Mouse (Mus musculus): ENCODE measurements around the gene Ctnna3.
"Not testable (repeated sequence)": the region's sequence is repeated elsewhere in the genome, so short reads cannot be mapped to it uniquely, and the experiment has no call there.

Gene Ctnna3

DNA sequence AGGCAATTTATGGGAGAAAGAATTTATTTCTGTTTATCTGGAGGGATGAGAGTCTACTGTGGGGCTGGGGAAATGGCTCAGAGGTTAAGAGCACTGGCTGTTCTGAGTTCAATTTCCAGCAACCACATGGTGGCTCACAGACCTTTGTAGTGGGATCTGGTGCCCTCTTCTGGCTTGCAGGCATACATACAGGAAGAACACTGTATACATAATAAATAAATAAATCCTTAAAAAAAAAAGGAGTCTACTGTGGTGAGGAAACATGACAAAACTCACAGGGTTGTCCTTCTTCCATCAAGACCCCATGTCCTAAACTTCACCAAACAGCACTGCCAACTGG, 5.5 kb upstream of the Ctnna3 start:
- DNase-seq (ENCODE audit: low spot score): no peak

DNA sequence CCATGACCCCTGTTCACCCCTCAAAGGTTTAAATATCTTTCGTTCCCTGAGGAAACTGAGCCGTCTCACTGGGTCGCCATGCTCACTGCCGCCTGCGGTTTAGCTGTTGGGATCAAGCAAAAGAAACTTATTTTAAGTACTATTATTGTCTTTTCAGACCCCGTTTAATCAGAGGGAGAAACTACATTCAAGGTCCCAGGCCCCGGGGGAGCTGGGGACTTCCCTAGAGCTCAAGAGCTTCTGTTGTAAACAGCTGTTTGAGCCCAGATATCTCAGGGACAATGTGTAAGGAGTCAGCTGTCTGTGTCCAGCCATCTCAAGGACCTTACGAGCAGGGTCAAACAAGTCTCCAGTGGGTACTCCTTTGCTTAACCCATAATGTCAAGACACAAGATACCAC, 2.8 kb upstream of the Ctnna3 start:
- no peak for DNase-seq (ENCODE audit: low spot score)

GRCm38 (mm10) chr10:63428243-63429022, 1.5 kb upstream of the Ctnna3 start:
- no peak for DNase-seq (ENCODE audit: low spot score)

DNA sequence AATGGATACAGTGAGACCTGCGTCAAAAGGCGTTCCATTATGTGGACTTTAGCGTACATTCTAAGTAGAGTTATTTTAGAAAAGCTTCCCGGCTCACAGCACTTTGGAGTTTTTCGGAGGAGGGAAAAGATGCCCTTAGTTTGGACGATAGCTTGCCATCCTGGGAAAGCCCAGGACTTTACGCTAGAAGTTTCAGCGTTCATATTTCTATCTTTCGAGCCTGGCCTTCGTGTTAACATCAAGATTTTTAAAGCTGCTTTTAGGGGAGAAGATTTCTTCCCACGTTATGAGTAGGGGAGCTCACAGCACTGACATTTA, 916 bp upstream of the Ctnna3 start:
- DNase-seq (ENCODE audit: low spot score): no peak

DNA sequence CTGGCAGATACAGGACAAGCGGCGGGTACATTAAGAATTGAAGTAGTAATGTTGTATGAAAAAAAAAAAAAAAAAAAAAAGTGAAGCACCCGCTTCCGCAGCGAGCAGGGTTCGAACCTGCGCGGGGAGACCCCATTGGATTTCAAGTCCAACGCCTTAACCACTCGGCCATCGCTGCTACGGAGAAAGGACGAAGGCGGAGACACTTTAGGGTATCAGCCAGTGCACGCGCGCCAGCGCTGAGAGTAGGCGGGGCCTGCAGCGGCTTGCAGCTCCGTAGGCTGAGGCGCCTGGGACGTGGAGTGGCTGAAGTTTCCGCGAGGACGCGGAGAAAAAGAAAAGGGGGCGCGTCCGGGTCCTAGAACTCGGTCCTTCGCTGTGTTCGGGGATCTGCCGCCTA, 518 bp upstream of the Ctnna3 start:
- DNase-seq (ENCODE audit: low spot score): peak; percentile 99

GRCm38 (mm10) chr10:63431221-63431736, 1.4 kb downstream of the Ctnna3 start:
- DNase-seq (ENCODE audit: low spot score): no peak

- no peak for DNase-seq (ENCODE audit: low spot score)
Observed at GRCm38 (mm10) chr10:63432099-63432498, 2.2 kb downstream of the Ctnna3 start.

DNA sequence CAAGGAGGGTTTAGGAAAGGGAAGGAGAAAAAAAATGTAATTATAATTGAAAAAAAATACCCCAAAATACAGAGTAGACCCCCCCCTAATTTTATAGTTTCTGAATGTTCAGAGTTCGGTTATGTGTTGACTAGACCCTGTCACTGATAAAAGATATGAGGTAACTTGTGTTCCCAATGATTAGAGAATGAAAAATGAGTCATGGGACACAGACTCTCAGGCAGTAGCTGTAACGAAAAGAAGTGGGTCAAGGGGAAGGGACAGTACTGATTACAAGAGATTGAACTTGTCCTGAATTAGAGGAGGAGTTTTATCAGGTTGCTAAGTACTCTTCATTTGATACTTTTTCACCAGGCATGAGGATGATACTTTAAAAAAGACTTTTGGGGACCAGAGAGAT, 3.0 kb downstream of the Ctnna3 start:
- DNase-seq (ENCODE audit: low spot score): no peak

DNA sequence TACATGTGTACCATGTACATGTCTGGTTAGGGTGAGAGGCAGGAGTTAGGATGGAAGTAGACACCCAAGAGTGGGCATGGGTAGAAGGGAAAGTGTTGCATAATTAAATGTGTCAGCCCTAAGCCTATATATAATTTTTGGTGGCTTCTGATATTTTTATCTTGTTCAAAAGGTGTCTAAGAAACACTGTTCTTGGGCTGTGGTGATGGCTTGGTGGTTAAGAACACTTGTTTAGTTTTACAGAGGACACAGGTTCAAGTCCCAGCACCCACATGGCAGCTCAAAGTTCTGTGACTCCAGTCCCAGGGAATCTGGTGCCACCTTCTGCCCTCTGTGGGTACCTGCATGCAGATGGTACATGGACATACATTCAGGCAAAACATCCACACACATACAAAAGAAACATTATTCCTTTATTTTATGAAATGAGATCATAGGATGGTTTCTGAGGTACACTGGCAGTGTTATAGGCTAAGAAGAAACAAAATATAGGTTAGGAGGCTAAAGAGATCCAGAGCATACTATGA, 8.9 kb downstream of the Ctnna3 start:
- no peak for DNase-seq (ENCODE audit: low spot score)

GRCm38 (mm10) chr10:63439694-63440228, 9.9 kb downstream of the Ctnna3 start:
- DNase-seq (ENCODE audit: low spot score): no peak

DNA sequence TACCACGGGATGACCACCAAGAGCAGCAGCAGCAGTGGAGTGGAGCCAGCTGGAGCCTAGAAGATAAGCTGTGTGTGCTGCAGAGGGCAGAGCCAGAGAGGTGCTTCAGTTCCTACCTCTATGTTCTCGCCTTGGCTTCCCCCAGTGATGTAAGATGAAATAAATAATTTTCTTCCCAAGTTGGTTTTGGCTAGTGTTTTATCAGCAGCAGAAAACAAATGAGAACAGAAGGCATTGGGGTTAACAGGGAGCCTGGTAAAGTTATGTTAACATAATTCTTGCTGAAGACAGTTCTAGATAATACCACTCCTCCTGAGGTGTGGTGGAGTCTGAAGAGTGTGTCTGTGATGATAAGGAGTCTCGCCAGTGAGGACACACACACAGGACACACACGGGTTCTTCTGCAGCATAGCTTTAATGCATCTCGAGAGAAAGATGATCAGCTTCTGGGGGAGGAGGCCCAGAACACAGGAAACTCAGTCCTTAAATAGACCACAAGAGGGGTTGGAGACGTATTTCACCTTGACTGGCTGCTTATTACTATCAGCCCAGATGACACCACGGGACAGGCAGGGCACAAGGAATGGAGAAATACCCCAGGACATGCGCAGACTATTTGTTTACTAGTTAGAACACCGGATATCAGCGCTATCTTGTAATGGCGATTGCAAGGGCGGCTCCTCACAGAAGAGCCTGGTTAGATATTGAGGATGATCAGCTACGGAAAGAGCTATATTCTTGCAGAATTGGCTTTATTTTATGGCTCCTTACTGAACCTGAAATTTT, 14.9 kb downstream of the Ctnna3 start:
- not testable (repeated sequence) for DNase-seq (ENCODE audit: low spot score)

GRCm38 (mm10) chr10:63453926-63454325, 24.0 kb downstream of the Ctnna3 start:
- no peak for DNase-seq (ENCODE audit: low spot score)

DNA sequence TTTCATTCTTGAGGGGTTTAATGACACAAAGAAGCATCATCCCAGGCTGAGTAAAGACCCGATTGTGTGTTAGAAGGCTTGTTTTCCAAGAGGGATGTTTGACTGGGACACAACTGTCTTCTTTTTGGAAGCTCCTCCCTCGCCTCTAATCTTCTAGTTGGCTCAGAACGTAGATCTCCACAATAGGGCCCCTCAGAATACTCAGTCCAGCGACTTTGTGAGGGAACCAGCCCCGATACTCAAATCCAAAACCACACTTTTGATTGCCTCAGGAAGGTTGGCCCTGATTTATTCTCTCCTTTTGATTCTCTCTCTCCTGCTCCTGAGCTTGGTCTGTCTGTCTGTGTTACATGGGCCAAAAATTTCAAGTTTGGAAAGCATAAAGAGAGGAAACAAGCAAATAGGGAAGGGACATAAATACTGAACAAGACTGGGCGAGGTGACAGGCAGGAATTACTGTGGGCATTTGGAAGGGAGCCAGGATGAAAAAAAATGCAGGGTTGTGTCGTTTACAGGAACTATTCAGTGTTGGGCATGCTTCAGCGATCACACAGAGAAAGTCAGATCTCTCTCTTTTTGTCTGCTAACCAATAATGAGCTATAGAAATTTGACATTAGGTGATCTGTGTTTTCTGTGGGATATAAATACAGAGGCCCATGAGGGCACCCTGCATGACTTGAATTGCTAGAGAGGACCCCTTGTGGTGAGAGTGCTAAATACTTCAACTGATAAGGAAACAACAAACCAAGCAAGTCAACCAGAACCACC, 25.4 kb downstream of the Ctnna3 start:
- DNase-seq (ENCODE audit: low spot score): no peak

- no peak for DNase-seq (ENCODE audit: low spot score)
Observed at GRCm38 (mm10) chr10:63457292-63458128, 27.6 kb downstream of the Ctnna3 start.

DNA sequence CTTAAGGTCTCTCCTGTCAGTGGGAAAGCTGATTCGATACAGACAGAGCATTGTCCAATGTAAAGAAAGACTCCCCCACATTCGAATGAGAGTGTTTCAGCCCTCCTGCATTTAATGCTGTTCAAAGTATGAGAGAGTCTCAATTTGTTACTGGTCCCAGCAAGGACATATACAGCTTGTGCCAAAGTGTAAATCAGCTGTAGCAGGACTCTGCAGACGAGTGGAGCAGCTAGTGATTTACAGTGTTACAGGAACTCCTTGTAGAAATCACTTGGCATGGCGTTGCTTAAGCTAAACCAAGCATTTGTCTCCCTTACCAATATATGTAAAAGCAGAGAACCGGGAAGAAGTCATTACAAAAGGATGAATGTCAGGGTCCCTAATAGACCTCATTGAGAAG, 31.0 kb downstream of the Ctnna3 start:
- DNase-seq (ENCODE audit: low spot score): no peak

- DNase-seq (ENCODE audit: low spot score): no peak
Observed at GRCm38 (mm10) chr10:63472473-63472872, 42.6 kb downstream of the Ctnna3 start.

DNA sequence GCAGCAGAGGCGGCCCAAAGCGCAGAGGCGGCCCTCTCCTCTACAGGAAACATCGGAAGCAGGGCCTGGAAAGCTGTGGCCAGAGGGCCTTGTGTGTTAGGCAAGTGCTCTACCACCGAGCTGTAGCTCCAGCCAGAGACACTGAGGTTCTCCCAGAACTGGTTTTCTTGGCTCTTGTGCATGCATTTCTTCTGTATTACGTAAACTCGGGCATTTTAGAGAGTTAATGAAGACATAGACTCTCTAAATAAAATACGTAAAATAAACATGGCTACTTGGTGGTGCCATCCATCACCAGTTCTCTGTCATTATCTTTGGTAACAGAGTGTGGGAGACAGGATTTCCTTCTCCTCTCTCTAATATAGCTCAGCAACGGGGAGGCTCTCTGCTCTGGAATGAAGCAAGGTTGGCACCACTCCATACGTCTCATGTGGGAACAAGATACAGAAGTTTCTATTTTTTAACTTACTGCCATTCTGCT, 46.3 kb downstream of the Ctnna3 start:
- no peak for DNase-seq (ENCODE audit: low spot score)

DNA sequence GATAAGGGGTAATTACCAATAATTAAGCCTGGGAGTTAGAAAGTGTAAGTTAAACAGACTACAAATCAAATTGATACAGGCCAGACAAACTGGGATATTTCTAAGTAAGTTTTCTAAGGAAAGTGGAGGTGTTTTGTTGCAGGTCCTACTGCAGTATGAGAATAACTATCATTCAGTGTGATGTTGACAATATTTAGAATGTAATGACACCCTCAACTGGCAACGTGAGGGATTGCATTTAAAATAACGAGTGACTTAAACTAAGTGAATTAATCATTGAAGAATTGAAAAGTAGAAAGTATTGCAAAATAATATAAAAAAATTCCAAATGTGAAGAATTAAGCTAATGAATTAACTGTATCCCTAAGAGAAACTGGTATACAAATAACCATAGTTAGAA, 49.0 kb downstream of the Ctnna3 start:
- peak; percentile 10 for DNase-seq (ENCODE audit: low spot score)

DNA sequence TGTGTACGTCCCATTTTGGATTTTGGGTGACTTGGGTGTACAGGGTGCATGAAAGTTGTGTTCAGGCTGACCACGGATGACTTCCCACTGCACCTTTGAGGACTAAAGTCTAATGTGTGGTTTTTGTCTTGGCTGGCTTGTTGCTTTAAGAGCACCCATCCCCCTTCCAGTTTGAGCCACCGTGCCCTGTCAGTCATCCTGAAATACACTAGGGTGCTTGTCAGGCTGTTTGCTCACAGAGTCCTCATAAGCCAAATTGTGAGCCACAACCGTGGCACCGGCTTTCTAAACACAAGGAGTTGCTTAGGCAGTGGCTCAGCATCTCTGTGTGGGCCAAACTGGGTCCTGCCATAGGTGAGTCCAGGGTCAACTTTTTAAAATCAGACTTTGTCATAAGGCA, 50.2 kb downstream of the Ctnna3 start:
- no peak for DNase-seq (ENCODE audit: low spot score)

GRCm38 (mm10) chr10:63488346-63488745, 58.4 kb downstream of the Ctnna3 start:
- no peak for DNase-seq (ENCODE audit: low spot score)

GRCm38 (mm10) chr10:63523956-63524355, 94.1 kb downstream of the Ctnna3 start:
- no peak for DNase-seq (ENCODE audit: low spot score)

Data from layer of hippocampus, adult 9-10 months (tissue).